Comparison of ENCODE assay signal across 13 mouse cellular contexts in genomic region chr17:65877026-65877425, GRCm38 (mm10).
"Had no signal": no experiment of that assay in that cellular context is flagged by ENCODE, and none has a peak within 500 bp of the region (broad histone marks: within the 10 kb centered on the region; RNA-seq: fewer than 3 reads in every experiment).

No protein-coding gene starts in this region.

- H3K4me3 ChIP-seq: layer of hippocampus, adult 2 months; limb, embryonic 15.5 days; liver, embryonic 13.5 days; lung, embryonic 15.5 days; midbrain, embryonic 15.5 days; neural tube, embryonic 12.5 days had no signal

- H3K9ac ChIP-seq: limb, embryonic 15.5 days; liver, embryonic 13.5 days; liver, postnatal 0 days; lung, embryonic 15.5 days; midbrain, embryonic 15.5 days; neural tube, embryonic 12.5 days had no signal

- H3K4me2 ChIP-seq: limb, embryonic 15.5 days; liver, embryonic 13.5 days; lung, embryonic 15.5 days; midbrain, embryonic 15.5 days; neural tube, embryonic 12.5 days had no signal

- H3K9me3 ChIP-seq: limb, embryonic 15.5 days; liver, embryonic 13.5 days; lung, embryonic 15.5 days; midbrain, embryonic 15.5 days; neural tube, embryonic 12.5 days had no signal

- ATAC-seq: liver, postnatal 0 days; midbrain, embryonic 15.5 days had no signal

- H3K27me3 ChIP-seq: limb, embryonic 15.5 days; liver, embryonic 13.5 days; lung, embryonic 15.5 days; midbrain, embryonic 15.5 days; neural tube, embryonic 12.5 days had no signal

- DNase-seq: kidney, adult 9 months; kidney, postnatal 4 days; liver, embryonic 13.5 days; liver, postnatal 0 days; lung, postnatal 14 days; thymus, adult 2 months; thymus, postnatal 25 days had no signal

- H3K36me3 ChIP-seq: limb, embryonic 15.5 days; liver, embryonic 13.5 days; lung, embryonic 15.5 days; midbrain, embryonic 15.5 days; neural tube, embryonic 12.5 days had no signal

- H3K27ac ChIP-seq: kidney, postnatal 0 days; layer of hippocampus, adult 2 months; limb, embryonic 15.5 days; liver, embryonic 13.5 days; lung, embryonic 15.5 days; midbrain, embryonic 15.5 days; neural tube, embryonic 12.5 days had no signal
